Mouse (Mus musculus): ENCODE measurements at regions not wholly inside any gene's neighbourhood (a gene's known extent, or its start where the extent isn't known, plus 50 kb on each side); places are given as distances from the start of the nearest gene placed in this dataset.

GRCm38 (mm10) chr3:17772886-17773285 lies 175.3 kb upstream of the Cypt12 start:
- DNase-seq (ENCODE audit: low read depth, low spot score), result no peak

GRCm38 (mm10) chr3:17779152-17779551 lies 169.1 kb upstream of the Cypt12 start:
- DNase-seq (ENCODE audit: low read depth, low spot score), result no peak

GRCm38 (mm10) chr3:17784076-17784475 lies 164.1 kb upstream of the Cypt12 start:
- no peak for DNase-seq (ENCODE audit: low read depth, low spot score)

GRCm38 (mm10) chr3:17784587-17784986 lies 163.6 kb upstream of the Cypt12 start:
- DNase-seq (ENCODE audit: low read depth, low spot score), result no peak

GRCm38 (mm10) chr3:17785106-17786022 lies 162.8 kb upstream of the Cypt12 start:
- DNase-seq (ENCODE audit: low read depth, low spot score), result peak; percentile 51

GRCm38 (mm10) chr3:17786023-17786720 lies 162.0 kb upstream of the Cypt12 start:
- DNase-seq (ENCODE audit: low read depth, low spot score), result peak; percentile 30

- DNase-seq (ENCODE audit: low read depth, low spot score), result peak; percentile 83
Observed at GRCm38 (mm10) chr3:17786721-17787442, 161.3 kb upstream of the Cypt12 start.

GRCm38 (mm10) chr3:17787443-17788333 lies 160.5 kb upstream of the Cypt12 start:
- peak; percentile 40 for DNase-seq (ENCODE audit: low read depth, low spot score)

GRCm38 (mm10) chr3:17788334-17788720 lies 159.9 kb upstream of the Cypt12 start:
- DNase-seq (ENCODE audit: low read depth, low spot score), result no peak

- no peak for DNase-seq (ENCODE audit: low read depth, low spot score)
Observed at GRCm38 (mm10) chr3:17788778-17789299, 159.4 kb upstream of the Cypt12 start.

GRCm38 (mm10) chr3:17789454-17790196 lies 158.6 kb upstream of the Cypt12 start:
- no peak for DNase-seq (ENCODE audit: low read depth, low spot score)

GRCm38 (mm10) chr3:17790331-17790730 lies 157.9 kb upstream of the Cypt12 start:
- DNase-seq (ENCODE audit: low read depth, low spot score), result peak; percentile 7

- DNase-seq (ENCODE audit: low read depth, low spot score), result no peak
Observed at GRCm38 (mm10) chr3:17790816-17791215, 157.4 kb upstream of the Cypt12 start.

- no peak for DNase-seq (ENCODE audit: low read depth, low spot score)
Observed at GRCm38 (mm10) chr3:17791381-17792320, 156.6 kb upstream of the Cypt12 start.

GRCm38 (mm10) chr3:17792537-17793039 lies 155.6 kb upstream of the Cypt12 start:
- no peak for DNase-seq (ENCODE audit: low read depth, low spot score)

- peak; percentile 57 for DNase-seq (ENCODE audit: low read depth, low spot score)
Observed at GRCm38 (mm10) chr3:17793646-17794250, 154.5 kb upstream of the Cypt12 start.

- DNase-seq (ENCODE audit: low read depth, low spot score), result peak; percentile 65
Observed at GRCm38 (mm10) chr3:17794251-17795061, 153.8 kb upstream of the Cypt12 start.
